Mouse (Mus musculus): Measurements from ENCODE around the gene Il1rl2. TPM values are rescaled to one million over a fixed set of nuclear protein-coding genes. Genes with fewer than 3 reads are reported as not detected.
A peak's percentile ranks its signal among the peaks of the same experiment; 100 is the strongest.
"Not testable (repeated sequence)": the region's sequence is repeated elsewhere in the genome, so short reads cannot be mapped to it uniquely, and the experiment has no call there.

Gene Il1rl2
- polyA plus RNA-seq, 1 experiment, result 3.0 TPM

DNA sequence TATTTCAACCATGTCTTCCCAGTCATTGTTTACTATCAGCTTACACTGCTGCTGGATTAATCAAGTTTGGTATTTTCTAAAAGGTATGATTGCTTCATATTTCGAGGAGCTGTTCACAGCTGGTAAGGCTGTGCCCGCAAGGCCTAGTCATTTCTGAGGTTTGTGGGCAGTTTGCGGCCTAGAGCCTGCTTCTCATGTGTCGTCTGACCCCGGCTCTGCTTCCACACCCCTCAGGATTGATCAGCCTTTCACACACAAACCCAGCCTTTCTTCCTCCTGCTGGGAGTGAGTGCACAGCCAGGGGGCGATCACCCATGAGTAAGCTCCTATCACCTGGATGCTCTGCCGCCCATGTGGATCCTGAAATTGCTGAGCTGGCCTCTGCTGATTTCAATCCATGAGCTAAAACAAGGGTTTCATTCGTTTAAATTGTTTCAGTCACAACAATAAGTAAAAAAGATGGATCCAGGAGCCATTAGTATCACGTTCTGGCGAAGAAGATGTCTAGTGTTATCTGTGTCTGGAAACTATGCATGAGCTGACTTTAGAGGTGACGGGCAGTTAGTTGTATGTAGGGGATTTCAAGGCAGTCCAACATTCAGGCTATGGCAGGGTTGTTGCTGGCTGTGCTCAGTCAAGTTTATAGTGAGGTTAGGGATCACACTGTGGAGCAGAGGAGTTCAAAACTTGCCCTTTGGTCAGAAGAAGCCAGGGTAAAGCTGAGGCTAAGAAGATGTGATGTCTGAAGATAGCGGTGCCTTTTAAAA is 33.7 kb upstream of the Il1rl2 start:
- TF ChIP-seq POLR2A (IDR thresholded peaks at IDR 0.05; ENCODE audit: borderline replicate concordance, control insufficient read depth, low read depth, low read length) (no peak), CTCF (IDR thresholded peaks at IDR 0.05; ENCODE audit: control insufficient read depth, insufficient read depth, low read length) (peak; percentile 30; the same call in 1 of the 2 replicates)
- H3K4me3 ChIP-seq (replicated peaks; ENCODE audit: control insufficient read depth, low read depth, low read length), result no peak overlapping the region
- no peaks in the 10 kb centered on the region; the same call in 1 of the 2 replicates for H3K4me1 ChIP-seq (ENCODE audit: control insufficient read depth, insufficient read depth, low read length)
- 61% methylated on average over 12 of the region's 12 CpGs for WGBS
- H3K27ac ChIP-seq (ENCODE audit: control insufficient read depth, insufficient read depth, low read depth, low read length, poor library complexity), result no peak overlapping the region

DNA sequence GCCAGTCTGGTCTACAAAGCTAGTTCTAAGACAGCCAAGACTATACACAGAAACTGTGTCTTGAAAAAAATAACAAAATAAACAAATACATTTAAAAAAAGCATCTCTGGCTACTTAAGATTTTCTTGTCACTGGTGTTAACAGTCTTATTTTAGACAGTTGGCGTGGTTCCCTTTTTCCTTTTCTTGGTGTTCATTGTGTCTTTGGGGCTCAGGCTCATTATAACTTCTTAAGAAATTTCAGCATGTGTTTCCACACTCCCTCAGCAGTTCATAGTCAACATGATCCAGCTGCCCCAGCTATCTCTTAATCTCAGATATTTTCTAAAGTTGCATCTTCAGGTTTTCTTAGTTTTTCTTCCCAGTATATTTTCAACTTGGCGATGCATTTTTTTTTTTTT is 32.2 kb upstream of the Il1rl2 start:
- Histone ChIP-seq H3K4me1 (ENCODE audit: control insufficient read depth, insufficient read depth, low read length) (no peaks in the 10 kb centered on the region; the same call in 1 of the 2 replicates), H3K27ac (ENCODE audit: control insufficient read depth, insufficient read depth, low read depth, low read length, poor library complexity) (no peak overlapping the region), H3K4me3 (replicated peaks; ENCODE audit: control insufficient read depth, low read depth, low read length) (no peak overlapping the region)
- WGBS, result 66% methylated on average over 2 of the region's 2 CpGs
- no peak for TF ChIP-seq CTCF (IDR thresholded peaks at IDR 0.05; ENCODE audit: control insufficient read depth, insufficient read depth, low read length)
- no peak for TF ChIP-seq POLR2A (IDR thresholded peaks at IDR 0.05; ENCODE audit: borderline replicate concordance, control insufficient read depth, low read depth, low read length)

DNA sequence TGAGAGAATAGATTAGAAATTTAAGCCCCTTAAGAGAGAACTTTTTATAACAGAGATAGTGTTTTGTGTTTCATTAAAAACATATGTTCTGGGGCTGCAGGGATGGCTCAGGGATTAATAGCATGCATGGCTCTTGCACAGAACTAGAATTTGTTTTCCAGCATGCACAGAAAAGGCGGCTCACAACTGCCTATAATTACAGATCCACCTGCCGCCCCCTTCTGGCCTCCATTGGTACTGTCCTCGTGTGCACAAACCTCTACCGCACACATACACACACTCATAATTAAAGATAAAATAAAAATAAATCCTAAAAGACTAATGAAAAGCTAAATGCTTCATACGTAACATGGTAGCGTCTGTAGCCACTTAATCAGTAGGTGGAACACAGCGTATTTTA is 30.5 kb upstream of the Il1rl2 start:
- TF ChIP-seq CTCF (IDR thresholded peaks at IDR 0.05; ENCODE audit: control insufficient read depth, insufficient read depth, low read length), result peak; percentile 43; the same call in 1 of the 2 replicates
- TF ChIP-seq POLR2A (IDR thresholded peaks at IDR 0.05; ENCODE audit: borderline replicate concordance, control insufficient read depth, low read depth, low read length), result no peak
- WGBS, result 91% methylated on average over 7 of the region's 7 CpGs
- Histone ChIP-seq H3K27ac (ENCODE audit: control insufficient read depth, insufficient read depth, low read depth, low read length, poor library complexity) (no peak overlapping the region), H3K4me3 (replicated peaks; ENCODE audit: control insufficient read depth, low read depth, low read length) (no peak overlapping the region), H3K4me1 (ENCODE audit: control insufficient read depth, insufficient read depth, low read length) (peaks cover 1% of the 10 kb centered on the region; the same call in 1 of the 2 replicates)

DNA sequence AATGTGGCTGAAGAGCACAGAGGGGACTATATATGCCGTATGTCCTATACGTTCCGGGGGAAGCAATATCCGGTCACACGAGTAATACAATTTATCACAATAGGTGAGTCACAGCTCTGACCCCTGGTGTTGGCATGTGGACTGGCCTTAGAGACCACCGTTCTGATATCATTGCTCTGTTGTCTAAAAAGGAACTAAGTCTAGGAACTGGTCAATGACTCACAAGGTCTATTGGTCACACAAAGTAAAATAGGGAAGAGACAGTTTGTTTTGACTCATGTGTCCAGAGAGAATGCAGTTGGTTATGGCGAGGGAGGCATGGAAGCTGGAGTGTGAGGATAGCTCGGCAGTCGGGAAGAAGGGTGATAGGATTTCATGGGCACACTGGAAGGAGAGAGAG is 29.6 kb upstream of the Il1rl2 start:
- TF ChIP-seq POLR2A (IDR thresholded peaks at IDR 0.05; ENCODE audit: borderline replicate concordance, control insufficient read depth, low read depth, low read length) (no peak), CTCF (IDR thresholded peaks at IDR 0.05; ENCODE audit: control insufficient read depth, insufficient read depth, low read length) (no peak)
- peak overlapping the region; percentile 69 for H3K27ac ChIP-seq (ENCODE audit: control insufficient read depth, insufficient read depth, low read depth, low read length, poor library complexity)
- 60% methylated on average over 9 of the region's 9 CpGs for WGBS
- peaks cover 1% of the 10 kb centered on the region; the same call in 1 of the 2 replicates for H3K4me1 ChIP-seq (ENCODE audit: control insufficient read depth, insufficient read depth, low read length)
- no peak overlapping the region for H3K4me3 ChIP-seq (replicated peaks; ENCODE audit: control insufficient read depth, low read depth, low read length)

DNA sequence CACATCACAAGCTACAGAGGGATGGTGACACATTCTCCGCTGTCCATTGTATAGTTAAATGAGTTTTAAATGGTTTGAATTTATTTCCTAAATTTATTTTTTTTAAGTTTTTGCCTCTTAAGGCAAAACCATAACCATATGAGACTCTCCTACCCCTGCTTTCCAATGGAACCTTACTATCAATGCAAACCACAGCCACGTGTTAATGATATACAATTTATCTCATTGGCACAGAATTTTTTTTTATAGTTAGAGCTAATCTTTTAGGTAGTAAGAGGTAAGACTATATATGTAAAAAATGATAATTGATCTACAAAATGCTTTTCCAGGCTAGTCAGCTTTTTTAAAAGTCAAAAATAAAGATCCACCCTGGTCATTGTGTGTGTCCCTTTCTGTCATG is 26.4 kb upstream of the Il1rl2 start:
- Histone ChIP-seq H3K4me1 (ENCODE audit: control insufficient read depth, insufficient read depth, low read length) (peaks cover 1% of the 10 kb centered on the region; the same call in 1 of the 2 replicates), H3K27ac (ENCODE audit: control insufficient read depth, insufficient read depth, low read depth, low read length, poor library complexity) (no peak overlapping the region), H3K4me3 (replicated peaks; ENCODE audit: control insufficient read depth, low read depth, low read length) (no peak overlapping the region)
- no peak for TF ChIP-seq CTCF (IDR thresholded peaks at IDR 0.05; ENCODE audit: control insufficient read depth, insufficient read depth, low read length)
- 71% methylated on average over 2 of the region's 2 CpGs for WGBS

DNA sequence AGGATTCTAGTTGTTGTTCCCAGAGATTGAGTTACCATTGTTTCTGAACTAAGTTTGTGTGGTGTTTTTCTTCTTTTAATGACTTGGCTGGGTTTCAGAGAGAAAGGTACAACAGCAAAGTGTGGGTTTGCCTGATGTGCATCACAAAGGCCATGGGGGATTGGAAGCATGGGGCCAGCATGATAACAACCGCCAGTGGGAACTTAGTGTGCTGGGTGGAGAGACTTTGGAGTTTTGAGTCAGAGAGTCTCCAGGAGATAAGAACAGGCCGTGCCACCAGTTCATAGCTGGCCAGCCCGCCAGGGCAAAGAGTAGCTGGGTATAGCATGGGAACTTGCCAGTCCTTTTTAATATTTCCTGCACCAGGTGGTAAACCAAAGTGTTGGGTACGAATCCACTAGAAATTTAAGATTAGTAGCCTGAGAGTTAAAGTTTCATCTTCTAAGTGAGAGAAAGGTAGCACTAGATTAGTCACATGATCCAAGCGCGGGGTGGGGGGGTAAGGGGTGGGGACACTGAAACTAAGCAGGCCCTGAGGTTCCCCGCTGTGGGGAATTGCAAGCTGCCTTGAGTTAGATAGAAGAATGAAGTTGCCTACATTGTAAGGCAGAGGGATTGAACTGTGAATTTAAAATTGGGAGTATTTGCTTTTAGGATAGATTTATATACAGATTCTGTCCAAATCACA is 21.1 kb upstream of the Il1rl2 start:
- no peaks in the 10 kb centered on the region for H3K4me1 ChIP-seq (ENCODE audit: control insufficient read depth, insufficient read depth, low read length)
- TF ChIP-seq CTCF (IDR thresholded peaks at IDR 0.05; ENCODE audit: control insufficient read depth, insufficient read depth, low read length) (no peak), POLR2A (IDR thresholded peaks at IDR 0.05; ENCODE audit: borderline replicate concordance, control insufficient read depth, low read depth, low read length) (no peak)
- 74% methylated on average over 7 of the region's 7 CpGs for whole genome bisulfite sequencing
- no peak overlapping the region for H3K27ac ChIP-seq (ENCODE audit: control insufficient read depth, insufficient read depth, low read depth, low read length, poor library complexity)
- H3K4me3 ChIP-seq (replicated peaks; ENCODE audit: control insufficient read depth, low read depth, low read length), result no peak overlapping the region

DNA sequence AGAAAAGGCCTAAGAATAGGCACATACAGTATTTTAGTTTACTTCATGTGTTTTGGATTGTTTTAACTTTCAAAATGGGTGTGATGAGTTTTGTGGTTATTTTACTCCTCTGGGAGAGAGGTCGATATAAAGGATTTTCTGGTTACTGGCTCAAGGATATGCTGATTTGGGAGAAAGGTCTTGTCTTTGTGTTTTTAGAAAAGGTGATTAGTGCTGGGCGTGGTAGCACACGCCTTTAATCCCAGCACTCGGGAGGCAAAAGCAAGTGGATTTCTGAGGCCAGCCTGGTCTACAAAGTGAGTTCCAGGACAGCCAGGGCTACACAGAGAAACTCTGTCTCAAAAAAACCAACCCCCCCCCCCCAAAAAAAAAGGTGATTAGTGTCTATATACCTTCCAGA is 20.1 kb upstream of the Il1rl2 start:
- not testable (repeated sequence) for H3K4me3 ChIP-seq (replicated peaks; ENCODE audit: control insufficient read depth, low read depth, low read length); H3K27ac ChIP-seq (ENCODE audit: control insufficient read depth, insufficient read depth, low read depth, low read length, poor library complexity); H3K4me1 ChIP-seq (ENCODE audit: control insufficient read depth, insufficient read depth, low read length)
- 80% methylated on average over 4 of the region's 4 CpGs for WGBS

DNA sequence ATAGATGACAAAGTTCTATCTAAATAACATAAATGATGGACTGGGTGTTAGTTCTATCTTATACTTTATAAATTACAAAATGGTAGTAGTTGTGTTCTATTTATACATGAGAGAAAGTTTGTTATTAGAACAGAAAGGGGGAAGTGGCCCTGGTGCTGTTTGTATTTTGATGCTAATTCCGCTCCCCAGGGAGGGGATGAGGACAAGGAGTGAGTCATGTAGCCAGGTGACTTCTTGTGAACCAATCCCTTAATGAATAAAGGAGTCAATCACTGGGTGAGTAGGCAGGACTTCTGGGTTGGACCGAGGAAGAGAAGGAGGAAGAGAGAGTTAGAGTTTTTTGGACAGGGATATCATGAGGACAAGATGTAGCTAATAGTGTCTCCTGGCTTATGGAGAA is 18.3 kb upstream of the Il1rl2 start:
- Histone ChIP-seq H3K4me1 (ENCODE audit: control insufficient read depth, insufficient read depth, low read length) (no peaks in the 10 kb centered on the region), H3K27ac (ENCODE audit: control insufficient read depth, insufficient read depth, low read depth, low read length, poor library complexity) (no peak overlapping the region), H3K4me3 (replicated peaks; ENCODE audit: control insufficient read depth, low read depth, low read length) (no peak overlapping the region)
- 90% methylated on average over 2 of the region's 2 CpGs for WGBS
- TF ChIP-seq POLR2A (IDR thresholded peaks at IDR 0.05; ENCODE audit: borderline replicate concordance, control insufficient read depth, low read depth, low read length), result no peak
- no peak for TF ChIP-seq CTCF (IDR thresholded peaks at IDR 0.05; ENCODE audit: control insufficient read depth, insufficient read depth, low read length)

Data from bone marrow, adult 2 months (tissue).